Mouse (Mus musculus): ENCODE data around the gene H2-M5. TPM values are rescaled to one million over a fixed set of nuclear protein-coding genes. Genes with fewer than 3 reads are reported as not detected.

Gene H2-M5
- polyA plus RNA-seq, 1 experiment from 2014 or later, result 1.2 TPM

- no peaks in the 10 kb centered on the region for H3K9me3 ChIP-seq
These were observed 45.1 kb downstream of the H2-M5 start for GRCm38 (mm10) chr17:36944121-36944775.

GRCm38 (mm10) chr17:36943691-36944090 lies 45.6 kb downstream of the H2-M5 start:
- WGBS, result 25% methylated on average over 5 of the region's 5 CpGs
- no peak overlapping the region for H3K4me3 ChIP-seq
- H3K27me3 ChIP-seq, result peaks cover 75% of the 10 kb centered on the region

More at GRCm38 (mm10) chr17:36944121-36944775, 45.1 kb downstream of the H2-M5 start:
- peaks cover 77% of the 10 kb centered on the region for H3K27me3 ChIP-seq
- H3K36me3 ChIP-seq, result peaks cover 7% of the 10 kb centered on the region
- WGBS, result 17% methylated on average over 8 of the region's 9 CpGs
- ATAC-seq (ENCODE audit: insufficient number of reproducible peaks, insufficient read depth, low FRiP score, low TSS enrichment), result no peak
- H3K4me2 ChIP-seq (replicated peaks), result no peak overlapping the region
- H3K9ac ChIP-seq, result no peak overlapping the region
- no peak overlapping the region for H3K4me3 ChIP-seq
- H3K27ac ChIP-seq, result no peak overlapping the region
- H3K4me1 ChIP-seq, result peaks cover 10% of the 10 kb centered on the region; the same call in 1 of the 2 replicates

GRCm38 (mm10) chr17:36942791-36943471 lies 46.4 kb downstream of the H2-M5 start, which contains the start of gene Rnf39:
Gene Rnf39 (plus strand): TSS chr17:36942918.
- no peaks in the 10 kb centered on the region for H3K9me3 ChIP-seq
- peak within 1 kb of the TSS; percentile 39 for H3K4me3 ChIP-seq
- ATAC-seq (ENCODE audit: insufficient number of reproducible peaks, insufficient read depth, low FRiP score, low TSS enrichment), result no peak
- no peak within 1 kb of the TSS for H3K27ac ChIP-seq
- H3K4me1 ChIP-seq, result peaks cover 10% of the 10 kb centered on the region; the same call in 1 of the 2 replicates
- peak within 1 kb of the TSS; percentile 40; the same call in 1 of the 2 replicates for H3K9ac ChIP-seq
- H3K27me3 ChIP-seq, result peaks cover 70% of the 10 kb centered on the region
- peak within 1 kb of the TSS; percentile 72 for H3K4me2 ChIP-seq (replicated peaks)
- WGBS, result 3% methylated on average over 59 of the region's 59 CpGs
- no peaks in the 10 kb centered on the region for H3K36me3 ChIP-seq

More at GRCm38 (mm10) chr17:36943691-36944090, 45.6 kb downstream of the H2-M5 start:
- no peak overlapping the region for H3K9ac ChIP-seq
- ATAC-seq (ENCODE audit: insufficient number of reproducible peaks, insufficient read depth, low FRiP score, low TSS enrichment), result no peak
- peak overlapping the region; percentile 72; the same call in 1 of the 2 replicates for H3K4me2 ChIP-seq (replicated peaks)
- H3K9me3 ChIP-seq, result no peaks in the 10 kb centered on the region
- H3K27ac ChIP-seq, result no peak overlapping the region
- peaks cover 1% of the 10 kb centered on the region for H3K36me3 ChIP-seq
- peaks cover 10% of the 10 kb centered on the region; the same call in 1 of the 2 replicates for H3K4me1 ChIP-seq

GRCm38 (mm10) chr17:36942391-36942790 lies 46.9 kb downstream of the H2-M5 start:
- ATAC-seq (ENCODE audit: insufficient number of reproducible peaks, insufficient read depth, low FRiP score, low TSS enrichment), result no peak
- 52% methylated on average over 10 of the region's 10 CpGs for WGBS
- no peaks in the 10 kb centered on the region for H3K36me3 ChIP-seq
- no peaks in the 10 kb centered on the region for H3K9me3 ChIP-seq
- peaks cover 10% of the 10 kb centered on the region; the same call in 1 of the 2 replicates for H3K4me1 ChIP-seq
- peaks cover 69% of the 10 kb centered on the region for H3K27me3 ChIP-seq
- H3K27ac ChIP-seq, result no peak overlapping the region
- peak overlapping the region; percentile 72 for H3K4me2 ChIP-seq (replicated peaks)
- H3K9ac ChIP-seq, result no peak overlapping the region
- H3K4me3 ChIP-seq, result peak overlapping the region; percentile 39

- no peak for ATAC-seq (ENCODE audit: insufficient number of reproducible peaks, insufficient read depth, low FRiP score, low TSS enrichment)
These were observed 51.3 kb downstream of the H2-M5 start for GRCm38 (mm10) chr17:36938056-36938455.

More at GRCm38 (mm10) chr17:36938056-36938455, 51.3 kb downstream of the H2-M5 start:
- H3K9ac ChIP-seq, result no peak overlapping the region
- no peaks in the 10 kb centered on the region for H3K9me3 ChIP-seq
- 90% methylated on average over 2 of the region's 2 CpGs for WGBS
- H3K27ac ChIP-seq, result no peak overlapping the region
- no peak overlapping the region for H3K4me3 ChIP-seq
- H3K4me2 ChIP-seq (replicated peaks), result no peak overlapping the region
- no peaks in the 10 kb centered on the region for H3K36me3 ChIP-seq
- peaks cover 5% of the 10 kb centered on the region; the same call in 1 of the 2 replicates for H3K4me1 ChIP-seq
- peaks cover 28% of the 10 kb centered on the region for H3K27me3 ChIP-seq

Other genes starting within 250 kb of the H2-M5 start
- not detected in 2 replicates for gene H2-M10.5, start 216.6 kb downstream of the H2-M5 start, polyA plus RNA-seq (2016; fragmentation: Nextera tagmentation; extraction: Ambion mirVana)
- gene H2-M10.6, start 177.4 kb downstream of the H2-M5 start, polyA plus RNA-seq (2016; fragmentation: Nextera tagmentation; extraction: Ambion mirVana), result not detected in 2 replicates
- gene Trim26, start 152.4 kb downstream of the H2-M5 start, polyA plus RNA-seq (2016; fragmentation: Nextera tagmentation; extraction: Ambion mirVana), result 55.8 and 59.0 TPM in 2 replicates
- 0.17 and 0.40 TPM in 2 replicates for gene Trim15, start 122.3 kb downstream of the H2-M5 start, polyA plus RNA-seq (2016; fragmentation: Nextera tagmentation; extraction: Ambion mirVana)
- gene Trim10, start 120.0 kb downstream of the H2-M5 start, polyA plus RNA-seq (2016; fragmentation: Nextera tagmentation; extraction: Ambion mirVana), result 6.6 and 7.2 TPM in 2 replicates
- not detected in 2 replicates for gene Trim40, start 99.4 kb downstream of the H2-M5 start, polyA plus RNA-seq (2016; fragmentation: Nextera tagmentation; extraction: Ambion mirVana)
- gene Trim31, start 91.4 kb downstream of the H2-M5 start, polyA plus RNA-seq (2016; fragmentation: Nextera tagmentation; extraction: Ambion mirVana), result not detected in 2 replicates
- gene Rnf39, start 46.6 kb downstream of the H2-M5 start, polyA plus RNA-seq (2016; fragmentation: Nextera tagmentation; extraction: Ambion mirVana), result 0.23 and 0.41 TPM in 2 replicates
- gene Ppp1r11, start 37.8 kb downstream of the H2-M5 start, polyA plus RNA-seq (2016; fragmentation: Nextera tagmentation; extraction: Ambion mirVana), result 111 and 122 TPM in 2 replicates
- gene Znrd1, start 31.0 kb downstream of the H2-M5 start, polyA plus RNA-seq (2016; fragmentation: Nextera tagmentation; extraction: Ambion mirVana), result 98.7 and 112 TPM in 2 replicates
- gene Znrd1as, start 30.9 kb downstream of the H2-M5 start, polyA plus RNA-seq (2016; fragmentation: Nextera tagmentation; extraction: Ambion mirVana), result 4.8 and 6.5 TPM in 2 replicates
- gene 2410137M14Rik, start 8.3 kb downstream of the H2-M5 start, polyA plus RNA-seq (2016; fragmentation: Nextera tagmentation; extraction: Ambion mirVana), result not detected in 2 replicates
- 151 and 169 TPM in 2 replicates for gene Zfp57, start 11.6 kb upstream of the H2-M5 start, polyA plus RNA-seq (2016; fragmentation: Nextera tagmentation; extraction: Ambion mirVana)
- gene Mog, start 33.9 kb upstream of the H2-M5 start, polyA plus RNA-seq (2016; fragmentation: Nextera tagmentation; extraction: Ambion mirVana), result 0.38 and 0.70 TPM in 2 replicates
- 19.8 and 20.5 TPM in 2 replicates for gene Gabbr1, start 56.4 kb upstream of the H2-M5 start, polyA plus RNA-seq (2016; fragmentation: Nextera tagmentation; extraction: Ambion mirVana)
- gene Olfr90, start 99.0 kb upstream of the H2-M5 start, polyA plus RNA-seq (2016; fragmentation: Nextera tagmentation; extraction: Ambion mirVana), result not detected in 2 replicates
- 0.08 TPM in 1 of 2 replicates, not detected in the other for gene Olfr91, start 108.7 kb upstream of the H2-M5 start, polyA plus RNA-seq (2016; fragmentation: Nextera tagmentation; extraction: Ambion mirVana)
- not detected in 2 replicates for gene Olfr92, start 130.6 kb upstream of the H2-M5 start, polyA plus RNA-seq (2016; fragmentation: Nextera tagmentation; extraction: Ambion mirVana)
- not detected in 2 replicates for gene Olfr93, start 172.0 kb upstream of the H2-M5 start, polyA plus RNA-seq (2016; fragmentation: Nextera tagmentation; extraction: Ambion mirVana)
- 0.18 TPM in 1 of 2 replicates, not detected in the other for gene Ubd, start 204.4 kb upstream of the H2-M5 start, polyA plus RNA-seq (2016; fragmentation: Nextera tagmentation; extraction: Ambion mirVana)
- gene Olfr94, start 211.5 kb upstream of the H2-M5 start, polyA plus RNA-seq (2016; fragmentation: Nextera tagmentation; extraction: Ambion mirVana), result 0.17 TPM in 1 of 2 replicates, not detected in the other
- not detected in 2 replicates for gene Olfr95, start 223.6 kb upstream of the H2-M5 start, polyA plus RNA-seq (2016; fragmentation: Nextera tagmentation; extraction: Ambion mirVana)
- gene Olfr96, start 230.6 kb upstream of the H2-M5 start, polyA plus RNA-seq (2016; fragmentation: Nextera tagmentation; extraction: Ambion mirVana), result not detected in 2 replicates
- gene Olfr97, start 247.8 kb upstream of the H2-M5 start, polyA plus RNA-seq (2016; fragmentation: Nextera tagmentation; extraction: Ambion mirVana), result not detected in 2 replicates